Mouse (Mus musculus) inflammation-experienced regulatory T-cells, adult 6 months (primary cell): ENCODE measurements around the gene Dusp13. TPM values are rescaled to one million over a fixed set of nuclear protein-coding genes. Genes with fewer than 3 reads are reported as not detected.
A peak's percentile ranks its signal among the peaks of the same experiment; 100 is the strongest.

ENCODE experiments used
- ATAC-seq: one replicate; pipeline ENCODE4 v1.8.0; 2017
- polyA plus RNA-seq, 3 experiments: library from polyadenylated mRNA; unstranded; fragments of 100-300 nt; shearing (Covaris generic); gene quantifications; one replicate each; pipeline ENCODE4 v1.2.1; 2017

Dusp13 gene
- polyA plus RNA-seq: not detected

DNA sequence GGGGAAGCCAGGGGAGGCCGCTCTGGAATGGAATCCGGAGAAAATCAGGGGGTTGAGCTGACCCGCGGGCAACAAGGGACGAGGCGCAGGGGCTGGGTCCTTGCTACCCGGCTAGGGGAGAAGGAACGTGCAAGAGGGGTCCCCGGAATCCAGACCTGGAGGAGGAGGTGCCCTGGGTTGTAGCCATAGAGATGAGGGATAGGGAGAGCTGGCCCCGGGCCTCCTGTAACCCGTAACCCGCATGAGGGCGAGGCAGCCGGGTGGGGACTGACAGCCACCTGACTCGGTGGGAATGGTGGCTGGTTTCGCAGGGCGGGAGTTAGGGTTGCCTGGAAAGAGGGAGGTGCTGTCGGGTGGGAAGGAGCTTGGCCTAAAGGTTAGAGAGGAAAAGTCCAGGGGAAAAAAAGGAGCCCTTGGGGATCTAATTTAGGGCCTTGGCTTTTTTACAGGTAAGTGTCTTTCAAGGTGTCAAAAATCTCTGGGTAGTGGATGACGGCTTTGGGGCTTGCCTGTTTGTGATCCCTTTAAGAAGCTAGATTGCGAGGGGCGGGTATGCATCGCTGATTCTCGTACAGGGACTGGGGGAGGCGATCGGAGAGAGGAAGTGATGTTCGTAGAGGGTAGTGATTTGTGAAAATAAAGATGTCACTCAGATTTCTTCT, at the start of gene Dusp13:
Gene Dusp13 (minus strand): TSS at position 301 of the 662 bp plus-strand sequence.
- peak; percentile 75 for ATAC-seq

DNA sequence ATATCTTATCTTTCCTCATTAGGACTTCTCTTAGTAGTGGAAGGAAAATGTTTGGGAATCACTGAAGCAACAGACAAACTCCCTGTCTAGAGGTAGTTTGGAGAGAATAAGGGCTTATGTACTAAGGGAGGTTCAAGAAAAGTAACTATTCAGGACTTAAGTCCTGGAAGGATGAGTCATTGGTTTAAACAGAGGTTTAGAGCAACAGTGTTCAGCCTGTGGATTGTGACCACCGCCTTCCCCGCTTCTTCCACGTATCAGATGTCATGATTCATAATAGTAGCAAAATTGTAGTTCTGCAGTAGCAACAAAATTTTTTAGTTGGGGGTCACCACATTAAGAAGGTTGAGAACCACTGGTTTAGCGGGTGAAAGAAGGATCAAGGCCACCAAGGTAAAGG, 49.7 kb upstream of the Dusp13 start:
- no peak for ATAC-seq

DNA sequence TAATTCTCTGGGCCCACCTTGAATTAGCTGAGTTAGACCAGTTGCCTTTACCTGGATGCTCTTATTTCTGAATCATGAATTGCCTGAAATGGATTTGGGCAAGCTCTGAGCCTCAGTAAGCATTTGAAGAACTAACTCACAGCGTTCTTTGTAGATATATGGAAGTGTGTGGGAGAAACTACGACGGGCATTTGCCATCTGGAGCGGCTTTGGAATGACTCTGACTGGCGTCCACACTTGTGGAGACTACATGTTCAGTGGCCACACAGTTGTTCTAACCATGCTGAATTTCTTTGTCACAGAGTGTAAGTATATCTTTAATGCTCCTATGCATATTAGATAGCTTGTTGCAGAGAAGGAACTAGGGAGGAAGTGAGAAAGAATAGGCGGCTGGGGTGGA, 41.3 kb upstream of the Dusp13 start:
- no peak for ATAC-seq

DNA sequence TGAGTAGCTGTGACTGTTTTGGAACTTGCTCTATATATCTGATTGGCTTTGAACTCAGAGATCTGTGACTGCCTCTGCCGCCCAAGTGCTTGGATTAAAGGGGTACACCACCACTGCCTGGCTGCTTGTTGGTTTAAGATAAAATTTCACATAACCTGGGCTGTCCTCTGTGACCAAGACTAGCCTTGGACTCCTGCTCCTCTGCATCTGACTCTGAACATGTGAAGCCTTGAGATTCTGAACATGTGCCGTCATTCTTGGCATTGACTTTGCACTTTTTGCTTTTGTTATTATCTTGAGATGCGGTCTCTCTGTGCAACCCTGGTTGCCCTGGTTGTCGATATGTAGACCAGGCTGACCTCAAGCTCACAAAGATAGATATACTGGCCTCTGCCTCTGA, 40.7 kb upstream of the Dusp13 start:
- no peak for ATAC-seq

DNA sequence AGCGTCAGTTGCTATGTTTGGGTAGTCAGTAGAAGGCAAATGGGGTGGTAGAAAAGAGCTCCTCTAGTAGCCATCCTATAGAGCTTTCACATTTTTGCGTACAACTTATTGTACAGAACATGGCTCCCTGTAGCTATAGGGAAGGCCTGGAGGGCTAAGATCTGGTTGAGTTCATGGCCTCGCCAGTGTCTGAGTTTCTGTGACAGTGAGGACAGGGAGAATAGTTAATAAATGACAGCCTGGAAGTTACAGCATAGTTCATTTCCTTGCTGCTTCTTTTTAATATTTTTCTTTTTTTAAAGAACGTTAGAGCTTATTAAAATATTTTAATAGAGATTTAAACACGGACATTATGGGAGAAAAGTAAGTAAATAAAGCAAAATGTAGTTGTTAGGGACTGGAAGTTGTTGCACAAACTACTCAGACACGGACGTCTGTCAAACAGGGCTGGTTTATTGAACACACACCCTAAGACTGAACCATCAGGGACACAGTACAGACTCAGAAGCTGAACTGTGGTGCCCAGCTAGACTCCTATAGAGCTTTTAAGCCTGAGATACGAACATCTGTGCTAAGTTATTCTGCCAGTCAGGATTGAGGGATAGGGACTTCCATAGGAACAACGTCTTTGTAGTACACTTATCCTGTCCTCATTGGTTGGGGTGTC, 39.7 kb upstream of the Dusp13 start:
- ATAC-seq: no peak

DNA sequence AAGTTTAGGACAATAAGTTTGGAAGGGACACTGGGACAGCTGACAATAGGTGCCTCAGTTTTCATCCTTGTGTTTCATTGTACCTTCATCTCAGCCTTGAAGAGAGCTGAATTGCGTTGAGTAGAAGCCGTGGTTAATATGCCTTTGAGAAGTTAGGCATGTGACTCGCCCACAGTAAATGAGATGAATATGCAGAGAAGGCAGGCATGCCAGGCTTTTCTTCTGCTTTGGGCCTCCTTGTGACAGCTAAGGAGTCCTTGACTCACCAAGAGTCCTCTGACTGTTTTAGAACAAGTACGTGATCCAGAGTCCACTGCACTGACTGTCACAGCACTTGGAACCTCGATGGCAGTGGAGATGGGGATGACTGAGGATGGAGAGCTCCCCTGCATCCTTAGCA, 37.1 kb upstream of the Dusp13 start:
- no peak for ATAC-seq

DNA sequence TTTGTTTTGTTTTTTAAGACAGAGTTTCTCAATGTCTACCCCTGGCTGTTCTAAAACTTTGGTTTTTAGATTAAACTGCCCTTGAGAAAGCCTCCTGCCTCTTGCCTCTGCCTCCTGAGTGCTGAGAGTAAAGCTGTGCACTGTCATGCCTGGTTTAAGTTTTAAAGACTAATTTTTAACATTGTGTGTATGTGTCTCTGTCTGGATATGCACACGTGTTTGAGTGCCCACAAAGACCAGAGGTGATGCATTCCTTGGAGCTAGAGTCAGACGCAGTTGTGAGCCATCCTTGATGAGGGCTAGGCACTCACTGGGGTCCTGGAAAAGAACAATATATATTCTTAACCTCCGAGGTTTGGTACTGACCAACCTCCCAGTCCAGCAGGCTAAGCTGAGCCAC, 36.4 kb upstream of the Dusp13 start:
- no peak for ATAC-seq

DNA sequence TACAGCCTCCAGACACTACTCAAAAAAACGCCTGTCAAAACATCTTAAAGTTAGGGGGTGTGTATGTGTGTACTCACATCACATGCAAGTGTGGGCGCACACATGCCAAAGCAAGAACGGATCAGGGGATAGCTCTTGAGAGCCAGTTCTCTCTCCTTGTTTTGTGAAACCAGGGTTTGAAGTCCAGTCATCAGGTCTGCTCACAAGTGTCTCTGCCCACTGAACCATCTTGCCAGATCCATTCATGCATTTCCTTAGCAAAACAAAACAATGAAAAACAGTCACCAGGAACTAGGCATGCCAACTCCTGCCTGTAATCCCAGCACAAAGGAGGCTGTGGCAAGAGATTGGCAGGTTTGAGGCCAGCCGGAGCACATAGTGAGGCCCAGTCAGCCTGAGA, 35.5 kb upstream of the Dusp13 start:
- ATAC-seq: no peak

DNA sequence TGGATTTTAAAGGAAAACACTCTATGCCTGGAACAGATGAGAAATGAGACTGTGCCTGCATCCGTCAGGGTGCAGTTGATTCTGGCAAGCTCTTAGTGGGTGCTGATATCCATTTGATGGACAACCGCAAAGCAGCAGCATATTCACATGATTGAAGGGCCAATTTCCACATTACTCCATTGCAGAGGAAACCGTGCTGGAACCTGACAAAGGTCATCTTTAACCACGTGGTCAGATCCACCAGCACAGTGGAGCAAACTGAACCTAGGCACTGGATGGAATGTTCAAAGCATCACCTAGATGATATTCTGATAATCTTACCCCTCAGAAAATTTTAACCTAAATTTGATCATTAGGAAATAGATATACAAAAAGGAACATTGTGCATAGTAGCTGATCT, 25.2 kb upstream of the Dusp13 start:
- ATAC-seq: no peak

DNA sequence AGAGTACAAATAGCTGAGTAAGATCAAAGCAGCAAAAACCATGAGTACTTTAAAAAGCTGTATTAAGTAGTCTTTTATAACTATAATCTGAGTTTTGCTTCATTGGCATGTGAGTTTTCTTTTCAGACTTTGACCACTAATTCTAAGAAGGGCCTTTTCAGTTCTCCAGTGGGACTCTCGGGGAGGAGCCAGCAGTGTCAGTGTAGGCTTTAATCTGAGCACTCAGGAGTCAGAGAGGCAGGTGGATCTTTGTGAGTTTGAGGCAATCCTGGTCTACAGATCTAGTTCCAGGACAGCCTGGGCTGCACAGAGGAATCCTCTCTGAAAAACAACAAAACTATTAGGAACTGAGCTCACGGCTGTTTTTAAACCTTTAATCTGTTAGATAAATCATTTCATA, 23.0 kb upstream of the Dusp13 start:
- ATAC-seq: no peak

DNA sequence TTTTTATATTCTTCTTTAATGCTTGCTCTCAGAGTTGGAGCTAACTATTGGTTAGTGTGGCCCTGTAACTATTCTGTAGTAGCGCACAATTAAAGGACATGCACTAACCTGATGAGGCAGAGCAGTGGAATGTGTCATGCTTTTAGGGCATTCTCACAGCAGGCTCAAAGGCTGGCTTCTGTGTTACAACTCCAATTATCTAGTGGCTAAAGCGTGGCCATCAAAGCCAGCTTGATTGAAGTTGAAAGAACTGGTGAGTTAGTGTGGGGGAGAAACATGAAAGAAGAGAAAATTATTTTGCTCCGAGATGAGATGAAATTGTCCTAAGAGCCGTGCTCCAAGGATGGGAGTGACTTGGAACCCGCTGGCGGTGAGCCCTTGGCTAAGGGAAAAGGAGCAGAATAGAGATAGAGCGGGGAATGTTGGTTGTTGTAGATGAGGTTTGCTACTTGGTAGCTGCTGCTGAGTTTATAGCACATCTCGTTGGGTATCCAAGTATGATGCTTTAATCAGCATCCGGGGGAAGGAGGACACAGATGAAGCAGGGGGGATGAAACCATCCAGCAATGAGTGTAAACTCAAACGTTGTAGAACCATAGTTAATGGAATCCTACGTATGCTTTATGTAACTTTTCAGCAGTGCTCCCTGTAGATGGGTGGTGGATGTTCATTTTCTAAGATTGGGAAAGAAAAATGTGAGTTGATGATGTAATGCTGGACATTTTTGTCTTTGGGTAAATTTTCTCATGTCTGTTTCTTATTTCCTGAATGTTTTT, 21.7 kb upstream of the Dusp13 start:
- ATAC-seq: no peak

DNA sequence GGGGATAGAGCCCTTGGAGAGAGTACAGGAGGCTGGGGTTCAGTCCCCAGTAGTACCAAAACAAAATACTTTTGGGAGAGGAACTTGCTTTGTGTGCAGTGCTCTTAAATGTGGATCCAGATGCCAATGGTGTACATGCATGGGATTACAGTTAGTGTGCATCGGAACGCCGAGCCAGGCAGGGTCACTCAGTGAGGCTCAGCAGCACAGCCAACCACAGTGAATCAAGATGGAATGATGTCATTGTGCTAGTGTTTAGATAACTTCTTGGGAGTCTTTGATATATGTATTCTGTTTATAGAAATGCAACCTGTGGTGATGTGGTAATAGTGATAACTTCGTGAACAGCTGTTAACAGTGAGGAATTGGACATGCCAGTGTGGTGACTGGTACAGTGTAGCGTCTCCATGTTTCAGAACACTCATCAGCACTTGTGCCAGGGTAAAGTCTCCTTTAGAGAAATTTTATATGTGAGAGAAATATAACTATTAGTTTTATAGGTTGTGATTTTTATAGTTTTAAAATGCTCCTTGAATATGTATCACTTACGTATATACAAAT, 15.5 kb upstream of the Dusp13 start:
- ATAC-seq: no peak

DNA sequence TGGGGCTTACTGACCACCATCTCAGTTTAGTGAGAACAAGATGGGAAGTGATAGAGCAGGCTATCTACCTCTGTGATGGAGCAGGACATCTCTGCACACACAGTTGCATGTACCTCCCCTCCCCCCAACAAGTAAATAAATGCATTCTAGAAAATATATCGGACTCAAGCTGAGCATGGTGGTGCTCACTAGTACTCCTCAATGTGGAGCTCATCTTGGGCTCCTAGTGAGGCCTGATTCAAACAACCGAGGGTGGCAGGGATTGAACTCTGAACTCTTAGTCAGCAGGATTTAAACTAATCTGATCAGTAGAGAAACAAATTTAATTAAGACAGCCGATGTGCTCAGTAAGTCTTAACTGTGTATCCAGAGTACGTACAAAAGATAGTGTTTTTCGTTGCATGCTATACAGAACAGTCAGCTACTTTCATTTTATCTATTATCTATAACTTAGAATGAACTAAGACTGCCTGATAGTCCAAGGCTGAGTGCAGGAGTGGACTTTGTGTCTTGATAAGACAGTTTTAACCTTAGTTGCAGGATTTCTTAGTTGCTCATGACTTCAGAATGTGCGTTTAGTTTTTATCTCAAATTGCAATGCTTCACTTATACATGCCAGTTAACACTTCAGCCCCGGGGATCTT, 14.9 kb upstream of the Dusp13 start:
- no peak for ATAC-seq

DNA sequence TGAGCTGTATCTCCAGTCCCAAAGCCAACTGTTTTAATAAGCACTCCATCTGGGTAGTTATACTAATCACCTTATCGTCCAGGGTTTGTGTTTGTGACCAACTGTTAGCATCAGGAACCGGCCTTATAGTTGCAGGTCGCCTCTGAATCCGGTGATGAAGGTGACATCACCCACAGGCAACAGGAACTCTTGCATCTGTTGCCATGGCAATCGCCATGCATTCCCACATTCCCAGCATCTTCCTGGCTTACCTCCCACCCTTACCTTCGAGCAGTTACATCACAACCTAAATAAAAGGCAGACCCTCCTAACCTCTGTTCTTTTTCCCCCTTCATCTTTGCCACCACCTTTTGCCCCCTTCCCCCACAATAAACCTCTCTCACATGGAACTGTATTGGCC, 13.7 kb upstream of the Dusp13 start:
- ATAC-seq: no peak

DNA sequence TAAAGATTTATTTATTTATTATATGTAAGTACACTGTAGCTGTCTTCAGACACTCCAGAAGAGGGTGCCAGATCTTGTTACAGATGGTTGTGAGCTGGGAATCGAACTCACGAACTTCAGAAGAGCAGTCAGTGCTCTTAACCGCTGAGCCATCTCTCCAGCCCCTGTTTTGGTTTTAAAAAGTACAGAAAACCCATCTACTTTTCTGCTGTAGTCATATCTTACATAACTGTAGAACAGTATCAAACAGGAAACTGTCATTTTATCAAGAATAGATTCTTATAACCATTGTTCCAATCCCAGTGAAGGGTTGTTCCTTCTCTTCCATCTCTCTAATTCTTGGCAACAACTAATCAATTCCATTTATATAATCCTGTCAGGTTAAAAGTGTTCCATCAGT, 12.8 kb upstream of the Dusp13 start:
- ATAC-seq: no peak

DNA sequence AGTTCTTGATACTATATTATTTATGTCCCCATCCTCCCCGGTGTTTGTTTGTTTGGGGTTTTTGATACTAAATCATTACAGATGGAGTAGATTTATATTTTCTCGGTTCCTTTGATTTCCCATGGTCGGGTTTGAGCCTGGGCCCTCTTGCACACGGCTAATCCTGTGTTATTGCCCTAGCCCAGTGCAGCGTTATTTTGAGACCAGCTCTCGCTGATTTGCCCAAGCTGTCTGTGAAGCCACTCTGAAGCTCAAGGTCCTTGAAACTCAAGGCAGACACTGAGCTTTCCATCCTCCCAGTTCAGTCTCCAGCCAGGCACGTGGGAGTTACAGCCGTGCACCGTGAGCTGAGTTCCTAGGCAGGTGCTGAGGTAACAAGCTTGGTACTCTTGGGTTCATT, 10.6 kb upstream of the Dusp13 start:
- no peak for ATAC-seq

DNA sequence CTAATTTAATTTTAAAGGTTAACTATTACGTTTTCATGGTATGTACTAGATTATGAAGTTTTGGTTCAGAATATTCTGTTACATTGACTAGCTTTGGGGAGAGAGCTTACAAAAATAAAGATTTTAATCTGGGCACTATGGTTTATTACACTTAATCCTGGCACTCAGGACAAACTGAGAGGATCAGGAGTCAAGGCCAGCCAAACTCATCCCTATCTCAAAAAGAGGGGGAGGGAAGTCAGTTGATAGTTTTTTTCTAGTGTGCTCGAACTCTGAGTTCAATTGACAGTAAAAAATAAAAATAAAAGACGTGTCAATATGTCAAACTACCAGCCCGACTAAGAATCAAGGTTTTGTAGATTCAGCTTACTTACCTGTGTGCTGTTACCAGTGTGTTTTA, 2.4 kb upstream of the Dusp13 start:
- ATAC-seq: no peak

DNA sequence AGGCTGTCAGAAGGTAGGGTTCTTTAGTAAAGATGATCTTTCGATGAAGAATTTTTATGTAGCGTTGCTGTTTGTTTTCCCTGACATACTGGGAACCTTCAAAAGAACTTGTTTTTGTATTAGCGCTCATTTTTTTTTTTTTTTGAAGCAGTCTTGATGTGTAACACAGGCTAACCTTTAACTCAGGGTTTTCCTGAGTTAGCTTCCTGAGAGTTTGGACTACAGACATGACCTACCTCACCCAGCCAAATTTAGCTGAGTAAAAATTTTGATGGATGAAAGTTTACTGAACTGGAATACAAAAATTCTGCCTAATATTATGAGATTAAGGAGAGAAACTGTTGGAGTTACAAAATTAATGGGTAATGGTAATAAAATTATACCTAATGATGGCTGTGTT, 1.4 kb upstream of the Dusp13 start:
- ATAC-seq: no peak

DNA sequence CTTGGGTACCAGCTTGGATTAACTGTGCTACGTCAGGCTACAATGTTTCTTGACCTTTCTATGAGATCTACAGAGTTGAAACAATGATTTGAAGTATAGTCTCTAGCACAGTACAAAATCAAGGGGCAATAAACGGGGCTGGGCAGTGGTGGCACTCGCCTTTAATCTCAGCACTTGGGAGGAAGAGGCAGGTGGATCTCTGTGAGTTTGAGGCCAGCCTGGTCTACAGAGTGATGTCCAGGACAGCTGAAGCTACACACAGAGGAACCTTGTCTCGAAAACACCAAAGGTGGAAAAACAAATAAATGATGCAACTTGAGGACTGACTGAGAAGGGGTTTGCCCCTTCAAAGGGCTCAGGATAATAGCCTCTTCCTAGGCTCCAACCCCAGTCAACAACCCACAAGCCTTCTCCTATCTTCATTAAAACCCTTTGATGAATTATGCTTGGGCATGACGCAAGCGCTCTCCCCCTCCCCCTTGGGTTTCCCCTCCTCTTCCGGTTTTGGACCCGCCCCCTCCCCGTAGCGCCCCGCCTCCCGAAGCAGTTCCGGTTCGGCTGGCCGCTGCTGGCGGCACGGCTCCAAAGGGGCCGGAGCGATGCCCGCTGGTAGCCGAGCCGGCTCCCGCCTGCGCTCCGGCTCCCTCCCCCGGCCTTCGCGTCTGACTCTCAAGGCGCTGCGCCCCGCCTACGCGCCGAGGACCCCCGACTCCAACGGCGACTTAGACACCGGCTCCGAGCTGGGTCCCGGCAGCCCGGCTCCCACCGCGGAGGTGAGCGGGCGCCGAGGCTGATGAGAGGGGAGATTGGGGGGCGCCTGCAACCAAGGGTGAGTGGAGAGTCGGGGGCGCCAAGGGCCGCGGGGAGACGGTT, 737 bp downstream of the Dusp13 start, which contains the start of gene Samd8:
Gene Samd8 (plus strand): TSS at position 524 of the 873 bp plus-strand sequence.
- peak; percentile 80 for ATAC-seq

DNA sequence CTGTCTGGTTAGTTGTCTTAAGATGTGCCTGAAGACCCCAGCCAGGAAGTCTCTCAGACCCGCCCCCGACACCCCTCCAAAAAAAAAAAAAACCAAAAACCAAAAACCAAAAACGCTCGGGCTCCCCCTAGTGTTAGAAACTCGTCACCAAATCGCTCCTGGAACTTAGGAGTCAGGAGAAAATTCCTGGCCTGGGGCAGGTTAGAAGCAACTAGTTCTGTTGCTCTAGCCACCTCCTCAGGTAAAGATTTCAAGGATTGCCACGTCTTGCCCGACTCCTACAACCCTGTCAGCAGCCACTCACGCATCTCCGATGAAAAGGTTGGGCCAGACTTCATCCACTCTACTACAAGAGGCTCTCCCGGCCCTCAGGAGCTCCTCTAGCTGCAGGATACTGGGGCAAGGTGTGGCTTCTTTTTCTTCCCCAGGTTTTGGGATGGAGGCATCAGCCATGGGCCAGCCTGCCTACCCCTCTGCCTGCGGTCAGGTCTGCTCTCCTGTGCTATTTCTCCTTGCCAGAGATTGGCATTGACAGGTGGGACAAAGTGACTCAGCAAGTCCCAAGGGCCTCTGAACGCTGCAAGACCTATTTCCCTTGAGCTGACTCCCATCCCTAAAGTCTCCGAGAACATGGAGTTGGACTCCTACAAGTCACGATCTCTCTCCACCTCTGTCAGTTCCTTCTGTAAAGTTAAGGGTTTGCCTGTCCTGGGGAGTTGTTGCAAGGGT, 2.7 kb downstream of the Dusp13 start:
- ATAC-seq: no peak

DNA sequence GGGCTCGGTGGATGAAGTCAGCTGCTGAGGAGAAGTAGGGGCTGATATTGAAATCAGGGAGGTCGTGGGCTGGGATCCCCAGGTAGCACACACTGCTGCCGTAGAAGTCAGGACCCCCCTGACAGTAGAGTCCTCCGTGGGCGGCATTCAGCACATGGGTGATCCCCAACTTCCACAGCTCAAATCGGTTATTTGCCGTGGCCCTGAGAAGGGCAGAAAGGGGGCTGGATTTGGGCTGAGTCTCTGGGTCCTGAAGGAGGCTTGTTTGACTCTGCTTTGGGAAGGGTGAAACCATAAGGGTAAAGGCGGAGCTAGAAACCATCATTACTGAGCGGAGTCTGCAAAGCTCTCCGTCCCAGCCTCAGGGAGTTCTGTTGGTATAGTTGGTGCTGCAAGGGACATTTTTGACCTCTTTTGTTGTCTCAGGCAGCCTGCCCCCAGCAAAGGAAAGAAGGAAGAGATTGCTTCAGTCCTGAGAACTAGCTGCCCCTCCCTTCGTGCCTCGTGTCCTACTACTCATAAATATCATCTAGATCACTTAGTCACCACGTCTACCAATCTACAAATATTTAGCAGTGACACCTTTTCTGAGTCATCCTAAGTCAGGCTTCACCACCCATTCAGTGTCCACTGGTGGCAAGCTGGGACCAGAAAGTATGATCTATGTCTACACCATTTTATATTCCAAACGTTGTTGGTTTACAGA, 3.4 kb downstream of the Dusp13 start:
- ATAC-seq: no peak
